Mouse (Mus musculus) retina, postnatal 1 day (tissue): ENCODE data around the gene Lypd6.
A peak's percentile ranks its signal among the peaks of the same experiment; 100 is the strongest.

Source experiments
- DNase-seq: peaks from one replicate; pipeline ENCODE4 v3.0.0-alpha.2; 2012

Lypd6 gene

DNA sequence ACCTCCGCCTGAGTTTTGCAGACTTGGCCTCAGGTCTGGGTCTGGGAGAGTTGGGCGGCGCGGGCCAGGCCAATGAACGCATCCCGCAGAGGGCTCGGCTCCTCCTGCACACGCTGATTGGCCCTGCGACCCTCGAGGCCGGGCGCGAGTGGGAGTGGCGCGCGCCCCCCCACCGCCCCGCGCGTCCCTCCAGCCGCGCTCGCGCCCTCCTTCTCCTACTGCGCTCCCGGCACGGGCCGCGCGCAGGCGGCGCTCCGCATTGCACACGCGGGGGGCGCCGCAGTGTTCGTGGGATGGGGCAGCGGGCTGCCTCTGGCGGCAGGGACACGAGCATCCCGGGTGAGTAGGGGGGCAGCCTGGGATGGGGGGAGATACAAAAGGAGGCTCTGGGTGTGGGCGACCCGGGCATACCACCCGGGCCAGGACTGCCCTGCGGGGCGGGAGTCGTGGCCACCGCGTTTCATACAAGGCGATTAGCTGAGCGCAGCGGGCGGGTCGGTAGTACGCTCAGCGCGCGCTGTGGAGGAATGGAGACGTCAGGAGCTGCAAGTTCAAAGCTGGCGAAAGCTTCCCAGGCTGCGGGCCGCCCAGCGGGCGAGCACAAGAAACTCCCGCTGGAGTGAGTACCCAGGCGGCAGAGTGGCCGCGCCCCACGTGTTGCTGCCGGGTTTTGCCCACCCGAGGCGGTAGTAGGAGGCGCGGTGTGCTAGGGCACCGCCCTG is at the start of gene Lypd6:
Lypd6 (plus strand) TSS at position 184 of the 722 bp plus-strand sequence.
- DNase-seq = peak; percentile 95

- no peak for DNase-seq
Observed at GRCm38 (mm10) chr2:50019477-50019876, 46.8 kb upstream of the Lypd6 start.

DNA sequence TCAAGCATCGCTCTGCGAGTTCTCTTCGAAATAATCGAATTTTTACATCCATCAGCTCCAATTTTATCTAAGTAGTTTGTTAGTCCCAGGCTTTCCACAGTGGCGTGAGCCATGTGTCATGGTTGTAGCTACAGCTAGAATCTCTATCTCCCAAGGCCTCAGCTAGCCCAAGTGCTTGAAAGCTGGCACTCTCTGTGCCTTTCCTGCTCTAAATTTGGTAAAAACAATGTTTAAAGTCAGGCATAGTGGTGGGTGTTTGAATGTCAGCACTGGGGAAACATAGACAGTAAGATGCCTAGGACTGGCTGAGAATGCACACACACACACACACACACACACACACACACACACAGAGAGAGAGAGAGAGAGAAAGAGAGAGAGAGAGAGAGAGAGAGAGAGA is 40.7 kb upstream of the Lypd6 start:
- no peak for DNase-seq

DNA sequence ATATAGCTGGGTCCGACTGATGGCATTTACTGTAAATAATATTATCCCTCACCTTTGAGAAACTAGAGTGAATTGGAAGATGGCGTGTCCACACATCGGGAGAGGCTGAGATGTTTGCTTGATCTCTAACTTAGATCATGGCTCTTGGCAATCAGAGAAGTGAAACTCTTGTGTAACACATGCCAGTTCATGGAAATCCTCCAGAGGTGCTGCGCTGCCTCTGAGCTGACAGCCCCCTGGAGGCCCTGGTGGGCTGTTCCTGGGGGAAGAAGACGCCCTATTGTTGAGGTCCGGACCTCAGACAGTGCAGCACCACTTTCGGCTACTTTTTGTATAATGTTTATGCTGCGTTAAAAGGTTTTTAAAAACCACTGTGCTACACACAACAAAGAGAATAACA is 37.3 kb upstream of the Lypd6 start:
- DNase-seq = peak; percentile 64

DNA sequence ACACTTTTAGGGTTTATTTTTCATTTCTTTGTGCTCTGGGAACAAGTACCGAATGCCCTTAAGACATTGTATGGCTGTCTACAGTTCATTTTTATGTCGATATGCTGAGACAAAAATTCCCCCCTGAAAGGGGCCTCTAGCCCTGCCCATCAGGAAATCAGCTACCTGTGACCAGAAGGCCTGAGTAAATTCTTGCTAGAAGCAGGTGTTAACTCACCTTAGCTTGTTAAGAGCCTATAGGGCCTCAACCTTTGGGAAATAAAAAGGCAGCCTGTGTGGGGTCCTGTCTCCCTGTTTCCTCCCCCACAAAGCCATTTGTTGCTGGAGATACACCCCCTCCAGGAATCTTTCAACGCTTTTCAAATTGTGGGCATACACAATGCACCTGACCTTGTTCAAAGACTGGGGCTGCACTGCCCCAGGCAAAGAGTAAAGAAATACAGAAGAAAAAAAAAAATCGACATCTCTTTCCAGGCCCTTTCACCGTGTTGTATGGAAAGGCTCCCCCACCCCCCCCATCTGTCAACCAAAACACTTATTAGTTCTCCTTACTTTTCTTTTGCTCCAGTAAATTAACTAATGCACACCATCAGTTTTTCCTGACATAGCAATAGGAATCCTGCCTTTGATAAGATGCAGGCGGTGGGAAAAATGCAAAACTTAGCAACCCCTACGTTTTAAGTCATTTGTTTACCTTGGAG is 21.9 kb upstream of the Lypd6 start:
- DNase-seq = no peak

- DNase-seq = no peak
Observed at GRCm38 (mm10) chr2:50044871-50045470, 21.3 kb upstream of the Lypd6 start.

DNA sequence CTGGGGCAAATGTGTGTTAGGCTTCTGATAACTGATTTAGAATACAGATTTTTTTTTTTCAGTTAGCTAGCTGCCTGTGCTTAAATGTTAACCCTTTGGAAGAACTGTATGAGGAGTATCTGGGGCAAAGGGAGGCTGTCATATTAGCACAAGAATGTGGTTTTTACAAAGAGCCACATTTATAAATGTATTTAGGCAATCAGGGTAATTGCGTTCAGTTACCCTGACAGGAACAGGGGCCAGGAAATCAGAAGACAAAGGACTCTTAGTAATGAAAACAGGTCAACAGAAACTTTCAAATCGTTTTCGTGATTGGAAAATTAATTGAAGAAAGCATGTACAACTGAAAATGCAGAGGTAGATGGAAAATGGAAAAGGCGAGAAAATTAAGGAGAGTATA is 20.4 kb upstream of the Lypd6 start:
- DNase-seq = peak; percentile 91

DNA sequence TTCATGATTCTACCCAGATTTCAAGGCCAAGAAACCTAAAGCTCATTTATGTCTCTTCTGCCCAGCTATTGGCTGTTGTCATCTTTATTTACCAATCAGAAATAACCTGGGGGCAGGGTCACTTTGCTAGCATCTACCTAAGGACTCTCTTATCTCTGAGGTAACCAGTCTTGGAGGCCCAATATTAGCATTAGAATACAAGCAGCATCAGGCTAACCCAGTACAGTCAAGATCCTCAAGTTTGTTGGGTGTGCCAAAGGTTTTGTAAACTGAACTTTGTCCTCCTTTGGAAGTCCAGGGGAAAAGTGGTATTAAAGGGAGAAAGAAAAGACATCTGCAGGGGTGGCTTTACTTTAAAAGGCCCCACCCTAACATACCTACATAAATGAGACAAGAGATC is 17.8 kb upstream of the Lypd6 start:
- no peak for DNase-seq

GRCm38 (mm10) chr2:50053893-50054292 is 12.3 kb upstream of the Lypd6 start:
- DNase-seq = no peak

DNA sequence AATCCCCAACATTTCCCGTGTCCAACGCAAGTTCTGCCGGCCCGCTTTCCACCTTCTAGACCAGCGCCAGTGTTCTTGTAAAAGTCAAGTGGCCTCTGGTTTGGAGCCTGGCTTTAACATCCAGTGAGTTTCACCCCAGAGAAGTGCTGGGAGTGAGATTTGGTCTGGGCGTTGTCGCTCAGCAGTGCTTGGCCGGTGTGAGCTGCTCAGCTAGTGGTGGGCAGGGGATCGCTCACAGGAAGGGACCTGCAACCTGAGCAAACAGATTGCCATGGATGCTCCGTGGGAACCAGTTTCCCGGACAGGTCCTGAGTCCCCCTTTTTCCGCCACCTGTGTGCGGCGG is 355 bp upstream of the Lypd6 start:
- no peak for DNase-seq

DNA sequence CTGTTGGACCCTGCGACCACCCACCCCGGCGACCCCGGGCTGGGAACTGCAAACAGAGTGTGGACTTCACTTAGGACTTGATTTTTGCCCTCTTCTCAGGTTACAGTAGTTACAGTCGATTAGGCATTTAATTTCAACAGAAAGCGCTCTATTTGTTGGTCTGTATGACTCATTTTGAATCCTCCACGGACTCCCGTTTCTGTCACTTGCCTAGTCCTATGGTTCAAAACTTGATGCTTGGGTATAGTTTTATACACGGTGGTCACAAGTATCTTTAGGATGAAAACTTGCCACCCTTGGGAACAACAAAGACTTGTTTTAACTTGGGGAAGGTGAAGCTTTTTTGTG is 713 bp downstream of the Lypd6 start:
- DNase-seq = no peak

- DNase-seq = peak; percentile 89
Observed at GRCm38 (mm10) chr2:50069571-50070295, 3.5 kb downstream of the Lypd6 start.

DNA sequence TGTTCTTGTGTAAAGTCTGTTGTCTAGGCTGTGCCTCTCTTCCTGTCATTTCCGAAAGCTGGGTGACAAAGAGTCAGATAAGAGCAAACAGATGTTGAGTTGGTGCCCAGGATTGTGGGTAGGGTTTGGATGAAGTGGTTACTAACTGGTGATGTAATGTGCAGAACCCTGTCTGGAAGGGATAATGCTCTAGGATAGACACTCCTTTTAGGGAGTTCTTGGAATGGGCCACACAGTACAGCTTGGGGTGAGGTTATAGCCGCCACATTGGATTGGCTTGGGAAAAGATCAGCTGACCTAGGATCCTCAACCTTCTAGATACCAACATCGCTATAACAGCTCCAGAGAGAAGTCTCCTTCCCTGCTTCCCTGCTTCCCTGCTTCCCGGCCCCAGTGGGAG is 5.9 kb downstream of the Lypd6 start:
- no peak for DNase-seq

- no peak for DNase-seq
Observed at GRCm38 (mm10) chr2:50084746-50085145, 18.5 kb downstream of the Lypd6 start.

- no peak for DNase-seq
Observed at GRCm38 (mm10) chr2:50087761-50088160, 21.5 kb downstream of the Lypd6 start.

GRCm38 (mm10) chr2:50096336-50096735 is 30.1 kb downstream of the Lypd6 start:
- peak; percentile 61 for DNase-seq

DNA sequence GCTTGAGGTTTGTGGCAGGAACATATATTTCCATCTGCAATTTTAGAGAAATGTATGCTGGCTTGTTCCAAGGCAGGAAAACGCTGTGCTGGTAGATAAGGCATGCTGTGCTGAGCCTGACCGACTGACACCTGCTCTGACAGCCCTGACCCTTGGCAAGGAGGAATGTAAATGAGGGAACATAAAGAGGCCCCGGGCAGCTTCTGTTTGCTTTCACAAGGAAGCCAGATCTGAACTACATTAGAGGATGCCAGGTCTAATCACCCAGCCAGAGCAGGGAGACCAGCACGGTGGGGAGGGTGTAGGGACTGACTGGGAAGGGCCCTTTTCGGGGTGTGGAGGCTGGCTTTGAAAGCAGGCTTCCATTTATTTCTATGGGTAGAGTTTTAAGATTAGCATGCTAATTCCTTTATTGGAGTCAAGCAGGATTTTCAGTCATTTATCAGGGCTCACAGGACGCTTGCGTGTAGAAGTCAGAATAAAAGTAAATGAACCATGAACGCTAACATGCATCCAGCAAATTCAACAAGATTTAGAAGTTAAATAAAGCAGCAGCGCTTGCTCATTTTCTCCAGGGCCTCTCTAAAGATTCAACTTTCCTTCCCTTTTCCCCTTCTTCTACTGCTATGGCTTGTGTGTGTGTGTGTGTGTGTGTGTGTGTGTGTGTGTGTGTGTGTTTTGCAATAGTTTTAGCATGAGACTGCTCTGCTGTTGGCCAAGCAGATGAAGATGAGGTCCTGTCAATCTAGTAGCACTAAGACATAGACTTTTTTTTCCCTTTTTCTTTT is 34.3 kb downstream of the Lypd6 start:
- peak; percentile 53 for DNase-seq

DNA sequence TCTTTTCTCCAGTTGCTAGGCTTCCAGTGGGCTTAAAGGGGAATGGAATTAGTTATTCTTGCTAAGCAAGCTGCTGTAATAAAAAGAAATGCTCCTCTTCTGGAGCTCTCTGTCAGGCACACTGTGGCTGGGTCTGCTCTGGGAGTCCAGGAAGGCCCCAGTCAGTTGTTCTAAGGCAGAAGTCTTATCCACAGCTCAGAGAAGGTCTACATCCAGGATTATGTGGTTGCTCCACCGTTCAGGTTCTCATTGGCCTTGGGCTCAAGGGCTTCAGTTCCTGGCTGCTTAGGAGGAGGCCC is 34.9 kb downstream of the Lypd6 start:
- DNase-seq = no peak

DNA sequence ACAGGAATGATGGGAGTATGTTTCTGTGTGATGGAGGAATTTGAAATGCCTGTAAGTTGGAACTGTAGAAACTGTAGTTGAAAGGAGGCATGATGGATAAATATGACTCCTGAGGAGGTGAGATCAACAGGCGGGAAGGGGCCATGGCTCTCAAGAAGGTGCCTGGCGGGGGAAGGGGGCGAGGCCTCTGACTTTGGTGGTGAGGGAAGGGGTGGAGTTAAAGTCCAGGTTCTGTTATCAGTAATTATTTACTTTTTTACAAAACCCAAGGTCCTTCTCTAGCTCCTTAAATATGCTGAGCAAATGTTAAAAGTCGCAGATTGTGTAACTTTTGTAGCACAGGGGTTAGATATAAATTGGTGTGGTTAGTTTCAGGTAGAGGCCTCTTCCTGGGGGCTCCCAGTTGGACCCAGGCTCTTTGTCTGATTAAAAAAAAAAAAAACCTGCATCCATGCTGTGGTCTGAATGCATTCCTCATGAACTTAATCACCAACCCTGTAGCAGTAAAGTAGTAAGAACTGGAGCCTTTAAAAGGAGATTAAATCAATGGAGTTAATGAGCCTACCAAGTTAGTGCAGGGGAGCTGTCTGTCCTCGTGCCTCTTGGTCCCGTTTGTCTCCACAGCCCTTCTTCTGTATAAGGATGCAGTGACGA is 37.7 kb downstream of the Lypd6 start:
- no peak for DNase-seq

GRCm38 (mm10) chr2:50105590-50105989 is 39.4 kb downstream of the Lypd6 start:
- DNase-seq = no peak

DNA sequence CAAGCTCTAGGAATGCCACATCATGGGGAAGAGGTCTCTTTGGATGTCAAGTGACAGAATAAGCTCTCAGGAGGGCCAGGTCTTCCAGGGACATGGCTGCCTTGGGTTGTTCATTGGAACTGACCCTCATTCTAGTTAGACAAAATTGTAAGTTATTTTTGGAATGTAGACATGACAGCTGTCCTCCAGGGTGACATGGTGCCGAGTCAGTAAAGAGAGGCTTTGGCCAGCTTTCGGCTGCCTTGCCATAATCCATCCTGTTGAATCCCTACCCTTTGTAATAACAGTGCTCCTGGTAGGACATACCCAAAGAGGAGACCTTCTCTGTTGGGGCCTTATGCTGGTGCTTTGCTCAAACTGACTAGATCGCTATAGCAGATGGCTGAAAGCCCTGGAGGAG is 39.8 kb downstream of the Lypd6 start:
- no peak for DNase-seq

DNA sequence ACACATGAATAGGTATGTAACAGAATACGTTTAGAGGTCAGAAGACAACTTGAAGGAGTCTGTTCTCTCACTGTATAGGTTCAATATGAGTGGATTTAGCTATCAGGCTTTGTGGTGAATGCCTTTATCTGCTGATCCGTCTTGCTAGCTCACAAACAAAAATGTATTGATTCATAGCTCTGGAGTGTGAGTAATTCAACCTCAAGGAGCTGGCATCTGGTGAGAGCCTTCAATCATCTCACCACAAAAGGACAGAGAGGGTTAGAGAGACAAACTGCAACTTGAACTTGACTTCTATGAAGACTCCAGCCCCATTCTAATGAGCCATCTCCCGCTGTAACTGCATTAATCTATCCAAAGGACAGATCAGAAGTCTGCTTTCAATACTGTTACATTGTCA is 40.6 kb downstream of the Lypd6 start:
- no peak for DNase-seq

GRCm38 (mm10) chr2:50110167-50110566 is 43.9 kb downstream of the Lypd6 start:
- no peak for DNase-seq
